Mouse (Mus musculus): ENCODE results near the gene Ak6. TPM values are rescaled to one million over a fixed set of nuclear protein-coding genes. Genes with fewer than 3 reads are reported as not detected.

The Ak6 gene
- polyA plus RNA-seq, 1 experiment from 2014 or later: 344 TPM

GRCm38 (mm10) chr13:100651439-100652186, 834 bp downstream of the Ak6 start, which contains the start of gene Taf9:
Taf9 (plus strand) TSS chr13:100651579.
- H3K9ac ChIP-seq (replicated peaks; ENCODE audit: low read length): peak within 1 kb of the TSS; percentile 87
- H3K9me3 ChIP-seq (ENCODE audit: control insufficient read depth, low read length): no peaks in the 10 kb centered on the region
- H3K36me3 ChIP-seq (ENCODE audit: control insufficient read depth, insufficient read depth, low read length): peaks cover 15% of the 10 kb centered on the region
- peak within 1 kb of the TSS; percentile 91 for H3K4me3 ChIP-seq (replicated peaks; ENCODE audit: low read depth, low read length)
- ATAC-seq (ENCODE audit: low FRiP score, low TSS enrichment): no peak; the same call in 1 of the 2 replicates
- WGBS: 1% methylated on average over 61 of the region's 63 CpGs
- peak within 1 kb of the TSS; percentile 67 for H3K4me2 ChIP-seq (ENCODE audit: low read length)
- peaks cover 5% of the 10 kb centered on the region; the same call in 1 of the 2 replicates for H3K4me1 ChIP-seq (ENCODE audit: control insufficient read depth, insufficient read depth, low read length)
- peak within 1 kb of the TSS; percentile 98 for H3K27ac ChIP-seq (replicated peaks; ENCODE audit: low read depth, low read length)
- H3K27me3 ChIP-seq (ENCODE audit: control insufficient read depth, insufficient read depth, low read length): no peaks in the 10 kb centered on the region
- DNase-seq: peak; percentile 3

- Histone ChIP-seq H3K9ac (replicated peaks; ENCODE audit: low read length) (no peak overlapping the region), H3K4me1 (ENCODE audit: control insufficient read depth, insufficient read depth, low read length) (no peaks in the 10 kb centered on the region), H3K36me3 (ENCODE audit: control insufficient read depth, insufficient read depth, low read length) (peaks cover 12% of the 10 kb centered on the region; the same call in 1 of the 2 replicates), H3K4me3 (replicated peaks; ENCODE audit: low read depth, low read length) (no peak overlapping the region), H3K9me3 (ENCODE audit: control insufficient read depth, low read length) (no peaks in the 10 kb centered on the region), H3K4me2 (ENCODE audit: low read length) (no peak overlapping the region), H3K27ac (replicated peaks; ENCODE audit: low read depth, low read length) (no peak overlapping the region), H3K27me3 (ENCODE audit: control insufficient read depth, insufficient read depth, low read length) (no peaks in the 10 kb centered on the region)
- DNase-seq (no peak), ATAC-seq (ENCODE audit: low FRiP score, low TSS enrichment) (no peak)
- 97% methylated on average over 5 of the region's 5 CpGs for WGBS
Measured at GRCm38 (mm10) chr13:100658091-100658490, 7.3 kb downstream of the Ak6 start.

GRCm38 (mm10) chr13:100659864-100660456, 9.2 kb downstream of the Ak6 start:
- no peak overlapping the region for H3K27ac ChIP-seq (replicated peaks; ENCODE audit: low read depth, low read length)
- no peaks in the 10 kb centered on the region for H3K27me3 ChIP-seq (ENCODE audit: control insufficient read depth, insufficient read depth, low read length)
- no peak overlapping the region for H3K4me2 ChIP-seq (ENCODE audit: low read length)
- H3K36me3 ChIP-seq (ENCODE audit: control insufficient read depth, insufficient read depth, low read length): peaks cover 12% of the 10 kb centered on the region; the same call in 1 of the 2 replicates
- no peaks in the 10 kb centered on the region for H3K4me1 ChIP-seq (ENCODE audit: control insufficient read depth, insufficient read depth, low read length)
- no peak overlapping the region for H3K4me3 ChIP-seq (replicated peaks; ENCODE audit: low read depth, low read length)
- DNase-seq (peak; percentile 86), ATAC-seq (ENCODE audit: low FRiP score, low TSS enrichment) (no peak)
- WGBS: 53% methylated on average over 4 of the region's 4 CpGs
- H3K9ac ChIP-seq (replicated peaks; ENCODE audit: low read length): no peak overlapping the region
- H3K9me3 ChIP-seq (ENCODE audit: control insufficient read depth, low read length): no peaks in the 10 kb centered on the region

- H3K4me1 ChIP-seq (ENCODE audit: control insufficient read depth, insufficient read depth, low read length): no peaks in the 10 kb centered on the region
- H3K4me2 ChIP-seq (ENCODE audit: low read length): peak within 1 kb of the TSS; percentile 86
- peak within 1 kb of the TSS; percentile 56 for H3K9ac ChIP-seq (replicated peaks; ENCODE audit: low read length)
- H3K4me3 ChIP-seq (replicated peaks; ENCODE audit: low read depth, low read length): peak within 1 kb of the TSS; percentile 42
- H3K9me3 ChIP-seq (ENCODE audit: control insufficient read depth, low read length): no peaks in the 10 kb centered on the region
- peak; percentile 46; the same call in 1 of the 2 replicates for ATAC-seq (ENCODE audit: low FRiP score, low TSS enrichment)
- 0 out of 2 replicates have a peak, but pooled peaks cover 4% of the 10 kb centered on the region for H3K27me3 ChIP-seq (ENCODE audit: control insufficient read depth, insufficient read depth, low read length)
- no peak within 1 kb of the TSS for H3K27ac ChIP-seq (replicated peaks; ENCODE audit: low read depth, low read length)
- peak; percentile 58 for DNase-seq
- peaks cover 13% of the 10 kb centered on the region; the same call in 1 of the 2 replicates for H3K36me3 ChIP-seq (ENCODE audit: control insufficient read depth, insufficient read depth, low read length)
- whole genome bisulfite sequencing: under 1% methylated on average over 44 of the region's 44 CpGs
Measured at GRCm38 (mm10) chr13:100669291-100670022, 18.7 kb downstream of the Ak6 start, which contains the start of gene Ccdc125. Ccdc125 (plus strand) TSS chr13:100669717.

GRCm38 (mm10) chr13:100670181-100670741, 19.5 kb downstream of the Ak6 start:
- no peaks in the 10 kb centered on the region for H3K9me3 ChIP-seq (ENCODE audit: control insufficient read depth, low read length)
- no peak for DNase-seq
- H3K27me3 ChIP-seq (ENCODE audit: control insufficient read depth, insufficient read depth, low read length): 0 out of 2 replicates have a peak, but pooled peaks cover 4% of the 10 kb centered on the region
- H3K4me2 ChIP-seq (ENCODE audit: low read length): peak overlapping the region; percentile 86
- H3K4me1 ChIP-seq (ENCODE audit: control insufficient read depth, insufficient read depth, low read length): no peaks in the 10 kb centered on the region
- H3K36me3 ChIP-seq (ENCODE audit: control insufficient read depth, insufficient read depth, low read length): peaks cover 13% of the 10 kb centered on the region; the same call in 1 of the 2 replicates
- no peak overlapping the region for H3K27ac ChIP-seq (replicated peaks; ENCODE audit: low read depth, low read length)
- H3K9ac ChIP-seq (replicated peaks; ENCODE audit: low read length): peak overlapping the region; percentile 56; the same call in 1 of the 2 replicates
- 65% methylated on average over 9 of the region's 9 CpGs for WGBS
- H3K4me3 ChIP-seq (replicated peaks; ENCODE audit: low read depth, low read length): peak overlapping the region; percentile 42; the same call in 1 of the 2 replicates
- no peak for ATAC-seq (ENCODE audit: low FRiP score, low TSS enrichment)

GRCm38 (mm10) chr13:100675936-100676635, 25.3 kb downstream of the Ak6 start:
- H3K9ac ChIP-seq (replicated peaks; ENCODE audit: low read length): no peak overlapping the region
- H3K27ac ChIP-seq (replicated peaks; ENCODE audit: low read depth, low read length): no peak overlapping the region
- ATAC-seq (ENCODE audit: low FRiP score, low TSS enrichment) (no peak), DNase-seq (no peak)
- H3K27me3 ChIP-seq (ENCODE audit: control insufficient read depth, insufficient read depth, low read length): no peaks in the 10 kb centered on the region
- no peaks in the 10 kb centered on the region for H3K9me3 ChIP-seq (ENCODE audit: control insufficient read depth, low read length)
- no peak overlapping the region for H3K4me2 ChIP-seq (ENCODE audit: low read length)
- H3K4me1 ChIP-seq (ENCODE audit: control insufficient read depth, insufficient read depth, low read length): no peaks in the 10 kb centered on the region
- H3K4me3 ChIP-seq (replicated peaks; ENCODE audit: low read depth, low read length): no peak overlapping the region
- 90% methylated on average over 15 of the region's 15 CpGs for whole genome bisulfite sequencing
- no peaks in the 10 kb centered on the region for H3K36me3 ChIP-seq (ENCODE audit: control insufficient read depth, insufficient read depth, low read length)

- Histone ChIP-seq H3K9me3 (ENCODE audit: control insufficient read depth, low read length) (no peaks in the 10 kb centered on the region), H3K36me3 (ENCODE audit: control insufficient read depth, insufficient read depth, low read length) (no peaks in the 10 kb centered on the region), H3K9ac (replicated peaks; ENCODE audit: low read length) (no peak overlapping the region), H3K4me2 (ENCODE audit: low read length) (no peak overlapping the region), H3K4me1 (ENCODE audit: control insufficient read depth, insufficient read depth, low read length) (no peaks in the 10 kb centered on the region), H3K27ac (replicated peaks; ENCODE audit: low read depth, low read length) (no peak overlapping the region), H3K4me3 (replicated peaks; ENCODE audit: low read depth, low read length) (no peak overlapping the region), H3K27me3 (ENCODE audit: control insufficient read depth, insufficient read depth, low read length) (no peaks in the 10 kb centered on the region)
- ATAC-seq (ENCODE audit: low FRiP score, low TSS enrichment) (no peak), DNase-seq (no peak)
- WGBS: 90% methylated on average over 8 of the region's 8 CpGs
Measured at GRCm38 (mm10) chr13:100681615-100682014, 30.8 kb downstream of the Ak6 start.

GRCm38 (mm10) chr13:100682837-100683236, 32.1 kb downstream of the Ak6 start:
- H3K9me3 ChIP-seq (ENCODE audit: control insufficient read depth, low read length): no peaks in the 10 kb centered on the region
- no peaks in the 10 kb centered on the region for H3K4me1 ChIP-seq (ENCODE audit: control insufficient read depth, insufficient read depth, low read length)
- no peak for ATAC-seq (ENCODE audit: low FRiP score, low TSS enrichment)
- no peaks in the 10 kb centered on the region for H3K36me3 ChIP-seq (ENCODE audit: control insufficient read depth, insufficient read depth, low read length)
- no peak overlapping the region for H3K27ac ChIP-seq (replicated peaks; ENCODE audit: low read depth, low read length)
- H3K4me2 ChIP-seq (ENCODE audit: low read length): no peak overlapping the region
- H3K27me3 ChIP-seq (ENCODE audit: control insufficient read depth, insufficient read depth, low read length): no peaks in the 10 kb centered on the region
- 91% methylated on average over 2 of the region's 2 CpGs for WGBS
- H3K4me3 ChIP-seq (replicated peaks; ENCODE audit: low read depth, low read length): no peak overlapping the region
- no peak for DNase-seq
- H3K9ac ChIP-seq (replicated peaks; ENCODE audit: low read length): no peak overlapping the region
